Mouse (Mus musculus) left cerebral cortex, postnatal 25 days (tissue): Measurements from ENCODE around the gene Tceal7. TPM values are rescaled to one million over a fixed set of nuclear protein-coding genes. Genes with fewer than 3 reads are reported as not detected.
A peak's percentile ranks its signal among the peaks of the same experiment; 100 is the strongest.
"Not testable (repeated sequence)": the region's sequence is repeated elsewhere in the genome, so short reads cannot be mapped to it uniquely, and the experiment has no call there.

Experiments used
- DNase-seq, 2 experiments: peaks; one replicate each; pipeline ENCODE4 v3.0.0; 2022; ENCODE audit warnings: low spot score in 2 of 2, mixed read lengths in 1 of 2
- intact Hi-C: fragments of 180-260 bp; cut with DNase I; formaldehyde crosslinking; loops from one replicate; pipeline ENCODE4 v1.15.1; 2025
- total RNA-seq, 2 experiments: library from RNA; stranded (reverse); gene quantifications; 2 replicates each; pipeline ENCODE4 v1.2.3; 2021

The Tceal7 gene
- total RNA-seq = 1 to 10 TPM; 1.9 to 2.2 TPM

GRCm38 (mm10) chrX:136214729-136215677, at the start of gene Tceal7, which contains the start of gene Bex1:
Gene Tceal7 (plus strand): TSS chrX:136214779.
Gene Bex1 (minus strand): TSS chrX:136215513.
- DNase-seq, intact Hi-C loops: not testable (repeated sequence)

GRCm38 (mm10) chrX:136170625-136171024, 44.0 kb upstream of the Tceal7 start:
- intact Hi-C loops = no loop called here
- DNase-seq = no peak

- intact Hi-C loops = no loop called here
- peak; percentile 49 to 71 for DNase-seq
These were observed 43.1 kb upstream of the Tceal7 start for GRCm38 (mm10) chrX:136171189-136172117.

- DNase-seq = peak; percentile 71 to 89
- intact Hi-C loops = no loop called here
These were observed 42.4 kb upstream of the Tceal7 start, which contains the start of gene Tceal8 for GRCm38 (mm10) chrX:136172118-136172551. Gene Tceal8 (minus strand): TSS chrX:136172342.

GRCm38 (mm10) chrX:136172786-136173185, 41.8 kb upstream of the Tceal7 start:
- no peak for DNase-seq
- intact Hi-C loops = no loop called here

- intact Hi-C loops = no loop called here
- no peak for DNase-seq
These were observed 33.6 kb upstream of the Tceal7 start for GRCm38 (mm10) chrX:136180897-136181553.

GRCm38 (mm10) chrX:136183107-136183506, 31.5 kb upstream of the Tceal7 start:
- DNase-seq = no peak
- intact Hi-C loops = no loop called here

- no peak for DNase-seq
- intact Hi-C loops = no loop called here
These were observed 19.2 kb upstream of the Tceal7 start for GRCm38 (mm10) chrX:136195193-136195944.

GRCm38 (mm10) chrX:136196873-136197272, 17.7 kb upstream of the Tceal7 start:
- intact Hi-C loops = no loop called here
- DNase-seq = no peak

GRCm38 (mm10) chrX:136203257-136203656, 11.3 kb upstream of the Tceal7 start:
- intact Hi-C loops = loop anchor here (10.0 kb wide), 1 partner anchor 58 kb away; no protein-coding TSS in a partner anchor
- no peak for DNase-seq

GRCm38 (mm10) chrX:136203664-136204066, 10.9 kb upstream of the Tceal7 start, which contains the start of gene Tceal5:
Gene Tceal5 (minus strand): TSS chrX:136203876.
- intact Hi-C loops = loop anchor here (10.0 kb wide), 1 partner anchor 59 kb away; no protein-coding TSS in a partner anchor
- peak; percentile 62 to 80 for DNase-seq

- intact Hi-C loops = loop anchor here (10.0 kb wide), 1 partner anchor 60 kb away; no protein-coding TSS in a partner anchor
- no peak for DNase-seq
These were observed 10.2 kb upstream of the Tceal7 start for GRCm38 (mm10) chrX:136204406-136204805.

- no peak for DNase-seq
- intact Hi-C loops = no loop called here
These were observed 1.2 kb upstream of the Tceal7 start for GRCm38 (mm10) chrX:136213396-136213795.

- DNase-seq = peak in 1 of 2 experiments; percentile 23
- intact Hi-C loops = no loop called here
These were observed 1.7 kb downstream of the Tceal7 start for GRCm38 (mm10) chrX:136216303-136216702.

- no peak for DNase-seq
- intact Hi-C loops = no loop called here
These were observed 9.1 kb downstream of the Tceal7 start for GRCm38 (mm10) chrX:136223714-136224113.

GRCm38 (mm10) chrX:136227768-136228167, 13.2 kb downstream of the Tceal7 start:
- DNase-seq = no peak
- intact Hi-C loops = no loop called here

- DNase-seq = peak in 1 of 2 experiments; percentile 31
- intact Hi-C loops = loop anchor here (1.0 to 5.0 kb wide), 2 partner anchors 66 to 84 kb away; no protein-coding TSS in a partner anchor
These were observed 23.5 kb downstream of the Tceal7 start for GRCm38 (mm10) chrX:136238118-136238517.

- intact Hi-C loops = no loop called here
- DNase-seq = no peak
These were observed 28.6 kb downstream of the Tceal7 start for GRCm38 (mm10) chrX:136243181-136243580.
